Mouse (Mus musculus) bone marrow, adult 2 months (tissue): Measurements from ENCODE around the gene Adgrb2. TPM values are rescaled to one million over a fixed set of nuclear protein-coding genes. Genes with fewer than 3 reads are reported as not detected.

Source experiments
- H3K27ac ChIP-seq: fragments of 200-500 bp; 2 replicates; pipeline ENCODE4 v1.5.1; 2012; ENCODE audit warnings: low read depth, mild to moderate bottlenecking, control low read depth, inconsistent platforms, low read length; ENCODE audit not compliant: control insufficient read depth, poor library complexity, insufficient read depth
- H3K4me1 ChIP-seq: fragments of 200-500 bp; 2 replicates; pipeline ENCODE4 v1.6.1; 2011; ENCODE audit warnings: low read length; ENCODE audit not compliant: control insufficient read depth, insufficient read depth
- H3K4me3 ChIP-seq: fragments of 200-500 bp; replicated peaks from 2 replicates; pipeline ENCODE3; 2011; ENCODE audit warnings: mild to moderate bottlenecking, low read depth, low read length, control low read depth; ENCODE audit not compliant: control insufficient read depth
- CTCF ChIP-seq: fragments of 200-500 bp; IDR thresholded peaks from 2 replicates; pipeline ENCODE4 v1.5.1; 2011; ENCODE audit warnings: low read length, control low read depth; ENCODE audit not compliant: control insufficient read depth, insufficient read depth
- POLR2A ChIP-seq: fragments of 200-500 bp; IDR thresholded peaks from 2 replicates; pipeline ENCODE4 v1.6.1; 2011; ENCODE audit warnings: low read depth, mild to moderate bottlenecking, control low read depth, low read length, borderline replicate concordance; ENCODE audit not compliant: control insufficient read depth
- WGBS: fragments of 180-500 bp; shearing (Covaris S2); methylation state at CpG from one replicate; pipeline ENCODE4 v1.1.7; 2018; 5-methylcytosine and 5-hydroxymethylcytosine counted together
- polyA plus RNA-seq: library from polyadenylated mRNA; stranded (reverse); fragments of >200 nt; gene quantifications from 2 replicates; pipeline ENCODE4 v1.2.4, GENCODE M21; 2011; ENCODE audit warnings: low replicate concordance; ENCODE audit not compliant: missing spikeins, insufficient read depth, insufficient read length

The Adgrb2 gene
- polyA plus RNA-seq, 1 experiment: not detected

GRCm38 (mm10) chr4:130056471-130056870 lies 71.8 kb downstream of the Adgrb2 start:
- Histone ChIP-seq H3K27ac (no peak overlapping the region), H3K4me3 (no peak overlapping the region), H3K4me1 (no peaks in the 10 kb centered on the region)
- 60% methylated on average over 3 of the region's 3 CpGs for WGBS
- no peak for TF ChIP-seq POLR2A
- no peak for TF ChIP-seq CTCF

- TF ChIP-seq POLR2A (no peak), CTCF (no peak)
- H3K4me1 ChIP-seq: no peaks in the 10 kb centered on the region
- H3K4me3 ChIP-seq: no peak overlapping the region
- H3K27ac ChIP-seq: no peak overlapping the region
Measured at GRCm38 (mm10) chr4:130060937-130061336, 76.3 kb downstream of the Adgrb2 start.

GRCm38 (mm10) chr4:130063191-130063590 lies 78.5 kb downstream of the Adgrb2 start:
- no peak overlapping the region for H3K4me3 ChIP-seq
- 62% methylated on average over 7 of the region's 7 CpGs for WGBS
- TF ChIP-seq CTCF (no peak), POLR2A (no peak)
- no peak overlapping the region for H3K27ac ChIP-seq
- no peaks in the 10 kb centered on the region for H3K4me1 ChIP-seq

GRCm38 (mm10) chr4:130066816-130067215 lies 82.1 kb downstream of the Adgrb2 start:
- TF ChIP-seq POLR2A (no peak), CTCF (peak; percentile 48; the same call in 1 of the 2 replicates)
- 35% methylated on average over 8 of the region's 8 CpGs for WGBS
- Histone ChIP-seq H3K27ac (no peak overlapping the region), H3K4me3 (no peak overlapping the region), H3K4me1 (no peaks in the 10 kb centered on the region)

- TF ChIP-seq CTCF (no peak), POLR2A (no peak)
- no peak overlapping the region for H3K27ac ChIP-seq
- no peaks in the 10 kb centered on the region for H3K4me1 ChIP-seq
- no peak overlapping the region for H3K4me3 ChIP-seq
- WGBS: 72% methylated on average over 3 of the region's 3 CpGs
Measured at GRCm38 (mm10) chr4:130070523-130070922, 85.9 kb downstream of the Adgrb2 start.

- Histone ChIP-seq H3K4me3 (no peak overlapping the region), H3K4me1 (no peaks in the 10 kb centered on the region), H3K27ac (no peak overlapping the region)
- TF ChIP-seq POLR2A (no peak), CTCF (no peak)
- WGBS: 26% methylated on average over 2 of the region's 2 CpGs
Measured at GRCm38 (mm10) chr4:130071758-130072157, 87.1 kb downstream of the Adgrb2 start.

Other genes with a start within 250 kb of the Adgrb2 start
- 33.6 and 40.4 TPM in 2 replicates for gene Khdrbs1, start 242.6 kb upstream of the Adgrb2 start, polyA plus RNA-seq
- 70.4 and 92.1 TPM in 2 replicates for gene Ptp4a2, start 173.7 kb upstream of the Adgrb2 start, polyA plus RNA-seq
- gene Spocd1, start 55.6 kb upstream of the Adgrb2 start, polyA plus RNA-seq: not detected in 2 replicates
- 3.9 and 8.8 TPM in 2 replicates for gene Col16a1, start 63.0 kb downstream of the Adgrb2 start, polyA plus RNA-seq
- gene Pef1, start 117.7 kb downstream of the Adgrb2 start, polyA plus RNA-seq: 23.1 and 32.6 TPM in 2 replicates
- not detected in 2 replicates for gene Hcrtr1, start 154.5 kb downstream of the Adgrb2 start, polyA plus RNA-seq
- 29.5 and 51.1 TPM in 2 replicates for gene Tinagl1, start 190.3 kb downstream of the Adgrb2 start, polyA plus RNA-seq
- not detected in 2 replicates for gene Gm853, start 237.5 kb downstream of the Adgrb2 start, polyA plus RNA-seq